Mouse (Mus musculus): ENCODE data around the gene Btc. TPM values are rescaled to one million over a fixed set of nuclear protein-coding genes. Genes with fewer than 3 reads are reported as not detected.

Gene Btc
- polyA plus RNA-seq, 1 experiment from 2014 or later = not detected

- Histone ChIP-seq H3K9me3 (no peaks in the 10 kb centered on the region), H3K36me3 (no peaks in the 10 kb centered on the region)
These were observed 94.2 kb downstream of the Btc start for GRCm38 (mm10) chr5:91308576-91308975.

GRCm38 (mm10) chr5:91307907-91308306, 94.9 kb downstream of the Btc start:
- no peak overlapping the region for H3K4me2 ChIP-seq
- H3K9ac ChIP-seq = no peak overlapping the region
- H3K36me3 ChIP-seq = no peaks in the 10 kb centered on the region
- no peaks in the 10 kb centered on the region for H3K4me1 ChIP-seq (replicated peaks)
- peak; percentile 58; the same call in 1 of the 2 replicates for ATAC-seq (ENCODE audit: low read depth)
- H3K9me3 ChIP-seq = no peaks in the 10 kb centered on the region
- no peaks in the 10 kb centered on the region for H3K27me3 ChIP-seq
- no peak overlapping the region for H3K27ac ChIP-seq (replicated peaks)
- H3K4me3 ChIP-seq = no peak overlapping the region
- WGBS = 4% methylated on average over 1 of the region's 1 CpGs

More at GRCm38 (mm10) chr5:91308576-91308975, 94.2 kb downstream of the Btc start:
- no peak for ATAC-seq (ENCODE audit: low read depth)
- no peak overlapping the region for H3K4me3 ChIP-seq
- WGBS = 70% methylated on average over 7 of the region's 7 CpGs
- H3K27me3 ChIP-seq = no peaks in the 10 kb centered on the region
- no peak overlapping the region for H3K9ac ChIP-seq
- H3K27ac ChIP-seq (replicated peaks) = no peak overlapping the region
- H3K4me2 ChIP-seq = no peak overlapping the region
- no peaks in the 10 kb centered on the region for H3K4me1 ChIP-seq (replicated peaks)

Other genes with a start within 250 kb of the Btc start
- gene Parm1, start 114.6 kb upstream of the Btc start, polyA plus RNA-seq (2015; fragmentation: Nextera tagmentation; extraction: Ambion mirVana) = 7.1 and 8.7 TPM in 2 replicates

All from neural tube, embryonic 13.5 days (tissue).